Mouse (Mus musculus) CD8-positive naive resting alpha-beta T cell, adult 57 days (primary cell): ENCODE data around the gene Slc1a1. TPM values are rescaled to one million over a fixed set of nuclear protein-coding genes. Genes with fewer than 3 reads are reported as not detected.

Experiments
- total RNA-seq: library from RNA; stranded (reverse); gene quantifications from one replicate; pipeline ENCODE4 v1.2.4, GENCODE M21; 2023

Gene Slc1a1
- not detected for total RNA-seq

DNA sequence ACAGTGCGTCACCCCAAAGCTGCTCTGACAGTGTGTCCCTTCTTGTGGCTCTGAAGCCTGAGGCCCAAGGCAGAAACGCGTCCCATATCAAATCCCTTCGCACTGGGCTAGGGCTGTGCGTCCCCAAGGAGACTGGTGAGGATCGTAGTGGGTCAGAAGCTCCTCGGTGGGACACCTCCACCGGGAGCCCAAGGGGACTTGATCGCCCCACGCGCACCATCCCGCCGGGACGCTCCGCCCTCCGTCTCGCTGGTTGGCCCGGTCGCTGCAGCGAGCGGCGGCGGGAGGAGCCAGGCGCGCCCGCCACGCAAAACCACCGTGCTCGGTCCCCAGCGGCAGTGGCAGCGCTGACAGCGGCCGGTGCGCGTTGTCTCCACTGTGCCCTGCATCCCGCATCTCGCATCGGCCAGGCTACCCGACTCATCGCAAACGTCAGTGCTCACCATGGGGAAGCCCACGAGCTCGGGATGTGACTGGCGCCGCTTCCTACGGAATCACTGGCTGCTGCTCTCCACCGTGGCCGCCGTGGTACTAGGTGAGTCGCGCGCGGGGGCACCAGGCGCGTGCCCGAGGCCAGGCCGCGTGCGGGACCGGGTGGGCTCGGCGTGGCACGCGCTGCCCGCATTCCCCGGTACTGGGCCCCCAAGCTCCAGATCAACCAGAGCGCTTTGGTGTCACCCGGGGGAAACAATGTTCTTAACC is at the start of gene Slc1a1:
Slc1a1 (plus strand) TSS at position 252 of the 702 bp plus-strand sequence.

Other genes starting within 250 kb of the Slc1a1 start
- 3.4 TPM for gene Glis3, start 155.0 kb upstream of the Slc1a1 start, total RNA-seq
- gene Plpp6, start 128.9 kb downstream of the Slc1a1 start, total RNA-seq: 13.0 TPM
- 0.58 TPM for gene 4430402I18Rik, start 132.8 kb downstream of the Slc1a1 start, total RNA-seq
- gene Cdc37l1, start 155.3 kb downstream of the Slc1a1 start, total RNA-seq: 59.9 TPM
- 19.1 TPM for gene Ak3, start 212.9 kb downstream of the Slc1a1 start, total RNA-seq